Mouse (Mus musculus) liver, adult (tissue): Measurements from ENCODE around the gene Clec16a.

Source experiments
- GATA4 ChIP-seq: IDR thresholded peaks from 2 replicates; pipeline ENCODE4 v1.6.1; 2014; ENCODE audit warnings: mild to moderate bottlenecking, low read length; ENCODE audit not compliant: insufficient replicate concordance

Gene Clec16a

DNA sequence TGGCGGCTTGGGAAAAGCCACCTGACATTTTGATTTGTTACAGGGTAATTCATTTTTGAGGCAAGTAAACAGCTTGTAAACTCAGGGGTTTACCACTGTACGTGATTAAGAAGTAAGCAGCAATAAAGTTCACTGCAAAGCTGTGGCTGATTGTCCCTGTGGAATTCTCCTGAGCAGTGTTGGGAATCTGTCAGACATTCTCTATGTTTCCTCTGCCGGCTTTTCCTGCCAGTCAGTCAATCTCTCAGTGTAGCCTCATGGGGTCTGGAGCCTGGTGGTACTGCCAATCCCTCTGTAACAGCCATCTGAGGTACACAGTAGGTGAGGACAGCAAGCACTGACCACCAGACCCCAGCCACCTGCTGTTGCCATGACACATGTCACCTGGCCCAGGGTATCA lies 183.7 kb downstream of the Clec16a start:
- no peak for TF ChIP-seq GATA4

DNA sequence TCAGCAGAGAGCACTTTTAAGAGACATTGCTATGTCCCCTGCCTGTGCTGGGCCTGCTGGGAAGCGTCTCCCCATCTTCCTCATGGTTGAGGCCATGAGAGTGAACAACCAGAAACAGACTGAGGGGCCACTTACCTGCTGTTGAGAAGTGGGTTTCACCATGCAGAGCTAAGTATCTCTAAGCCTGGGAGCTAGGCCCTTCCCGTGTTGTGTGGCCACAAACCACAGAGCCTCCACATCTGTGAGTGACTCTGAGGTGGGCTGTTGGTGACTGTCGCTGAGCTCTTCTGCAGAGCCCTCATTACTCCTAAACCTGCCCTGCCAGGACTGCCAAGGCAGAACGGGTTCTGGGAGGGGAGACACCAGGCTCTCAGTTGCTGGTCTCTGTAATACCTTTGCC lies 185.8 kb downstream of the Clec16a start:
- TF ChIP-seq GATA4 = no peak

GRCm38 (mm10) chr16:10731785-10732184 lies 186.6 kb downstream of the Clec16a start:
- no peak for TF ChIP-seq GATA4

DNA sequence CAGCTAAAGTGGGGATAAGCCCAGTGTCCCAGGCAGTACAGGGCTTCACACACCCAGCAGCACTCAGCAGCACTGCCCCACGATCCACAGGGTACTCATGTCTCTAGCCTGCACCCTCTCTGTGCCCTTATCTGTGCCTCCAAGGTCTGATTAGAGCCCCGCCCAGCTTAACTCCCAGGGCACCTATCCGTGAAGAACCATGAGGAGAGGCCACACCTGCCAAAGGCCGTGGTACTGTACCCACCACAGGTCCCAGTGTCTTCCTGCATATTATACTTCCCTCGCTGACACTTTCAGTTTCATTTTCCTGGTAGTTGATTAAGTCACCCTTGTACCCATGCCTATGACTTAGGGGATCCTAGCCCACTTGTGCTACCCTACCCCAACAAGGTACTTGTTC lies 187.3 kb downstream of the Clec16a start:
- TF ChIP-seq GATA4 = no peak

GRCm38 (mm10) chr16:10735781-10736180 lies 190.6 kb downstream of the Clec16a start:
- TF ChIP-seq GATA4 = no peak

- no peak for TF ChIP-seq GATA4
Measured at GRCm38 (mm10) chr16:10736364-10736763, 191.2 kb downstream of the Clec16a start.

GRCm38 (mm10) chr16:10737571-10737970 lies 192.4 kb downstream of the Clec16a start:
- peak; percentile 82 for TF ChIP-seq GATA4

DNA sequence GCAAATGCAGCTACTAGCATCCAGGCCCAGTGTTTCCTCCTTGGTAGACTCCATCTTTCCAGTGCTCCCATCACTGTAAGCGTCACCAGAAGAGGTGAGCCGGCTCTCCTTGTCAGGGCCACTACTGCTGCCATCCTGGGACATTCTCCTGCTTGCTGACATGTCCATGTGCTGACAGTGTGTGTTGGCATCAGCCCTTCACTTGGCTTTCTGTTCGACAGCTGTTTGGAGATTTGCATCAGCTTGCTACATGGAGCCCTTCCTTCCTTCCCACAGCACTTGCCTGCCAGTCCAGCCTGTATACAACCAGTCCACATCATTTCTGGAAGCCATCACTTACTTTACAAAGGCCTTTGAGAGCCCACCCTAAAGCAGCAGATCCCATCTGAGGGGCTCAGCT lies 193.7 kb downstream of the Clec16a start:
- no peak for TF ChIP-seq GATA4

DNA sequence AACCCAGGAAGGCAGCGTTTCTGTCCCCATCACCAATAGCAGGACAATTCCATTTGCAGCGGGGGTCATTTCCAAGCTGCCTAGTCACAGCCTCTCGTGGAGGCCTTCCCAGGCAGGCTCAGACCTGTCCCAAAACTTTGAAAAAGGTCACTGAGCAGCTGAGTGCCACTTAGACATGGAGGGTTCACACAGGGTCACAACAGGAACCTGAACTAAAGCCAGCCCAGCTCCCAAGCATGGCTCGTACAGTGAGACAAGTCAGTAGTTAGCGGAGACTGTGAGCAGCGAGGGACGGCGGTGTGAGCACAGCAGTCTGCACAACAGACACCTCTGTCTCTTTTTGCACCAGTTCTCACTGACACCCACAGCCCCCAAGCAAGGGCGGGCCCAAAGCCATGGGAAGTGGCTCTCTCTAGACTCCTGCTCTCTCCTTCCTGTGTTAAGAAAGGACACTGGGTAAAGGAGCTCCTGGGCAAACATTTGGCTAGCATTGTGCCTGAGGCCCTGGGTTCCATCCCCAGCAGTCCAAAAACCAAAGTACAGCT lies 194.8 kb downstream of the Clec16a start:
- no peak for TF ChIP-seq GATA4

DNA sequence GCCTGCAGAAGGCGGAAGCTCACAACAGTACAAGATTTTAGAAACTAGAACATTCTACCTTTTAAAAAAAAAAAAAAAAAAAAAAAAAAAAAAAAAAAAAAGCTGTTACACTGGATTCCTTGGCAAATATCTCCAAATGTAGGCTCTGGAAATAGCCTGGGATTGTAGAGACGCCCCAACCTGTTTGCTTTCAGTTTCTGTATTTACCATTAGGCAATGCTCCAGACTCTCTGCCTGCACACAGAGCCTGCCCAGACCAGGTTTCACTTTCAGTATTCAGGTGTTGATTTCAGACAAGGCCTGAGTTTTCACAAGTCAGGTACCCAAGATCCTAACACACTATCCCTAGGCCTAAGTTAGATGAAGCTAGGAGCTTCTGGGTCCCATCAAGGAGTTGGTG lies 195.9 kb downstream of the Clec16a start:
- TF ChIP-seq GATA4 = no peak

DNA sequence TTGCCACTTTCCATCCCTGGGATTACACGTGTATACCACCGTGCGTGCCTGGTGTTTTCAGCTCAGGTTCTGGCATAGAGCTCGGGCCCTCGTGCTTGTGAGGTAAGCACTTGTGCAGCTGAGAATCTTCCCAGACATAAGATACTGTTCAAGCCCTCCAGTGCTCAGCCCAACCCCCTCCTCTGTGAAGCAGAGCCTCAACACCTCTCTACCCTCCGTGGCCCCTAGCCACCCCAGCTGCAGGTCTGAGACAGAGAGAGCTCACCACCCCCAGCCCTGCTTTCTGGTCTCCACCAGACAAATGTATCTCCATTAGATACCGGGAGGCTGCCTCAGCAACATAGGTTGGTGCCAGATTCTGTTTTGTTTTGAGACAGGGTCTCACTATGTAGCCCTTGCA lies 204.1 kb downstream of the Clec16a start:
- TF ChIP-seq GATA4 = no peak

- no peak for TF ChIP-seq GATA4
Measured at GRCm38 (mm10) chr16:10749824-10750223, 204.7 kb downstream of the Clec16a start.

DNA sequence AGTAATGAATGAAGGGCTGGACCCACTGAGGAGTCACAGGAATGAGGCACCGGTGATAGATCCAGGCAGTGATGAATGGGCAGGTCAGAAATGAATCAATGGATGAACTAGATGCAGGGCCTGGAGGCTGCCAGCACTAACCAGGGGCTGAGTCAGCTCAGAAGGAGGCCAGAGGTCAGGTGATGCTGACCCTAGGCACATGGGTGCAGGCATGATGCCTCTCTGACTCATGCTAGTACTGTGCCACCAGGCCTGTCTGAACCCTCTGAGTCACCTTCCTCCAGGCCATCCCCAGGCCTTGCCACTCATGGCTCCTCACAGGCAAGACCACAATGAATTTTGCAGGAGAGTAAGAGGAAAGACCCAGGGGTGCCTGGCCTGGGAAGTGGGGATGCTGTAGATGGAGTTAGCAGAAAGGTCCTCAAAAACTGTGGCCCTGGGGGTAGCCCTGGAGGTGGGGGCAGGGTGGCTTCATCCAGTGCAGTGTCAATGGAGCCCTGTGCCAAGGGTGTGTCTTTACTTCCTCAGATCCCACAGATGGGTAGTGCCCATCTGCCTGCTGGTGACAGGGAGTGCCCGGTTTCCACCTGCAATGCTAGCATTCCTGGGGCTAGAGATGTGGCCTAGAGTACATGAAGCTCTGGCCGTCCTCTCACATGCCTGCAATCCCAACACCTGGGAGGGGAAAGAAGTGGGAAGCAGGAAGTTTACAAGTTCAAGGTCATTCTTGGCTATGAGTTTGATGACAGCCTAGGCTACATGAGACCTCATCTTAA lies 209.6 kb downstream of the Clec16a start:
- no peak for TF ChIP-seq GATA4

GRCm38 (mm10) chr16:10756168-10756567 lies 211.0 kb downstream of the Clec16a start:
- TF ChIP-seq GATA4 = no peak

DNA sequence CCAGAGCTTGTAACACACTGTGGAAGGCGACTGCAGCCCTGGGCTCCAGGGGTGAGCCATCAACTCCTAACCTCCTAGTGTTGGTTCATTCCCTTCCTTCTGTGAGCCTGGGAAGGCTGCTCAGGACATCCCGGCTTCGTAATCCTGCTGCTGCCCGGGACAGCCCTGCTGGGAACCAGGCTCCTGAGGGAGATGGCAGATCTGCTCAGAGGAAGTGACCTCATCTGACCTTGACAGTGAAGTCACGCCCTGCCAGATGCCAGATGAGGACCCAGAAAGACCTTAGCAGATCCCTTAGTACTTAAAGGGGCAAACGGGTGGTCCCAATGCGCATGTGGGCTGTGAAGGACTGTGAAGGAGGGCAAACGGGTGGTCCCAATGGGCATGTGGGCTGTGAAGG lies 216.0 kb downstream of the Clec16a start:
- no peak for TF ChIP-seq GATA4

GRCm38 (mm10) chr16:10762569-10763180 lies 217.5 kb downstream of the Clec16a start:
- no peak for TF ChIP-seq GATA4
